Mouse (Mus musculus) liver, embryonic 16.5 days (tissue): ENCODE data around the gene Adgrl3. TPM values are rescaled to one million over a fixed set of nuclear protein-coding genes. Genes with fewer than 3 reads are reported as not detected.

Source experiments
- ATAC-seq: fragments of 200-750 bp; cut with Nextera tagmentation; 2 replicates; pipeline ENCODE4 v1.8.0; 2017; ENCODE audit warnings: low read depth, mild to moderate bottlenecking, moderate number of reproducible peaks, moderate library complexity
- H3K27ac ChIP-seq: fragments of 300-500 bp; sonication (generic); 2 replicates; pipeline ENCODE4 v1.5.1; 2014; ENCODE audit warnings: mild to moderate bottlenecking, low read length
- H3K27me3 ChIP-seq: fragments of 300-500 bp; sonication (generic); 2 replicates; pipeline ENCODE4 v1.6.1; 2014; ENCODE audit warnings: low read depth, low read length, mixed read lengths; ENCODE audit not compliant: control insufficient read depth, insufficient read depth
- H3K36me3 ChIP-seq: fragments of 300-500 bp; sonication (generic); 2 replicates; pipeline ENCODE4 v1.6.1; 2014; ENCODE audit warnings: mild to moderate bottlenecking; ENCODE audit not compliant: control insufficient read depth, insufficient read depth
- H3K4me1 ChIP-seq: fragments of 300-500 bp; sonication (generic); 2 replicates; pipeline ENCODE4 v1.6.1; 2014; ENCODE audit warnings: low read depth, low read length, mixed read lengths; ENCODE audit not compliant: control insufficient read depth
- H3K4me2 ChIP-seq: fragments of 300-500 bp; sonication (generic); 2 replicates; pipeline ENCODE4 v1.6.1; 2014; ENCODE audit warnings: low read depth, low read length, mixed read lengths
- H3K4me3 ChIP-seq: fragments of 300-500 bp; sonication (generic); 2 replicates; pipeline ENCODE4 v1.5.1; 2014; ENCODE audit warnings: low read depth, mild to moderate bottlenecking, low read length
- H3K9ac ChIP-seq: fragments of 300-500 bp; sonication (generic); 2 replicates; pipeline ENCODE4 v1.6.1; 2014; ENCODE audit warnings: low read depth, low read length
- H3K9me3 ChIP-seq: fragments of 300-500 bp; sonication (generic); replicated peaks from 2 replicates; pipeline ENCODE4 v1.6.1; 2016; ENCODE audit warnings: low read length; ENCODE audit not compliant: control insufficient read depth
- WGBS: fragments of 180-500 bp; shearing (Covaris S2); extraction: QIAGEN DNeasy Blood & Tissue Kit; methylation state at CpG from one replicate; pipeline ENCODE4 v1.1.7; 2014; ENCODE audit not compliant: insufficient replicate concordance; 5-methylcytosine and 5-hydroxymethylcytosine counted together
- polyA plus RNA-seq: library from polyadenylated mRNA; unstranded; fragments of >200 nt; fragmentation: Nextera tagmentation; extraction: Ambion mirVana; gene quantifications from 2 replicates; pipeline ENCODE4 v1.2.1, GENCODE M21; 2015

Adgrl3 gene
- polyA plus RNA-seq, 1 experiment from 2014 or later = 0.89 TPM

DNA sequence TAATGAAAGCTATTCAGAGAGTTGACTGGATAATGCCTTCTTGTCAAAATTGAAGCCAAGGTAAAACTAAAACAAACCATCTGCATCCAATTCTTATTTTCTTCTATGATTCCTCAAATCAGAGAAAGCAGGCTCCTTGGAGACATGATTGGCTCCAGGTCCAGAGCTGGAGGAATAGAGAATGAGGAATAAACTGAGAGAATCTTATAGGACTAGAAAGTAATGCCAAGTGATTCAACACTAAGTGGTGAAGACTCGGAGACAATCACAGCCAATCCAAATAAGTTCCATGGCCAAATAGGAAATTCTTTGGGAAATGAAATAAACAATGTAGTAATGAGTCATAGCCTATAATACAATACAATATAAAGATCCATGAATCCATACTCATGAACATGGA, 585.7 kb downstream of the Adgrl3 start:
- Histone ChIP-seq H3K27me3 (no peaks in the 10 kb centered on the region), H3K4me2 (no peak overlapping the region), H3K9me3 (no peaks in the 10 kb centered on the region), H3K4me3 (no peak overlapping the region), H3K9ac (no peak overlapping the region), H3K27ac (no peak overlapping the region), H3K36me3 (no peaks in the 10 kb centered on the region), H3K4me1 (no peaks in the 10 kb centered on the region)
- WGBS = 54% methylated on average over 1 of the region's 1 CpGs
- ATAC-seq = no peak

DNA sequence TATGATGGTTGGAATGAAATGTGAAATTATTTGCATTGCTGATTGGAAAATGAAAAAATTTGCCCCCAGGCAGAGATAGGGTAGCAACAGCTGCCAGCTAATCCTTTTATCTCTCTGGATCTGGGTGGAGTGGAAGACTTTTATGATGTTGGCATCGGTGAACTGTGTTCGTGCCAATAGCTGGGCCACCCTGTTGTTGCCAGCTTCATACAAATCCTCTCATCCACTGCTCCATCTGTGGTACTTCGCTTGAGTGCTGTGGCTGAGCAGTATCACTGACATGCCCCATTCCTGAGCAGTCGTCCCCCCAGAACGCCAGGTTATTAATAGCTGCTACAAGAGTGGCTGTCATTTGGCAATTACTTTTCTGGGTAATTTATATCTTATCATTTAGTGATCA, 590.3 kb downstream of the Adgrl3 start:
- ATAC-seq = no peak
- 72% methylated on average over 5 of the region's 5 CpGs for WGBS

DNA sequence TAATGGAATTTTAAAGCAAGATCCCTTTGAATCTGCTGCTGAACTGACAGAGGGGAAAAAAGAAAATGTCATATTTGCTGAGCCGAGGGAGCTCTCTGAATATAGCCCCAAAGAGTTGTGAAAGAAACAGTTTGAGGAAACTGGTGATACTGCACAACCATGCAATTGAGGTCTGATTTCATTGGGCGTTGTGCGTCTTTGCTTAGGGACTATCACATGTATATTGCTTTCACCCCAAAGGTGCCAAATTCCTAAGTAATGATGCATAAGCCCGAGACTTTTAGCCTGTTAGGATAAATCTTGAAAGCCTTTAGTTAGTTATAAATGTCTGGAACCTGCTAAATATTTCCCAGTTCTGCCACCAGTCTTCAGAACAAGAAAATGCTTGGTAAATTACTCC, 594.7 kb downstream of the Adgrl3 start:
- H3K4me1 ChIP-seq = no peaks in the 10 kb centered on the region
- no peaks in the 10 kb centered on the region for H3K9me3 ChIP-seq
- no peak overlapping the region for H3K27ac ChIP-seq
- 55% methylated on average over 4 of the region's 4 CpGs for WGBS
- no peaks in the 10 kb centered on the region for H3K27me3 ChIP-seq
- no peak for ATAC-seq
- H3K4me3 ChIP-seq = no peak overlapping the region
- H3K36me3 ChIP-seq = no peaks in the 10 kb centered on the region
- no peak overlapping the region for H3K9ac ChIP-seq
- no peak overlapping the region for H3K4me2 ChIP-seq

More for the DNA sequence above, 590.3 kb downstream of the Adgrl3 start:
- Histone ChIP-seq H3K27ac (no peak overlapping the region), H3K4me1 (no peaks in the 10 kb centered on the region), H3K9me3 (no peaks in the 10 kb centered on the region), H3K4me3 (no peak overlapping the region), H3K36me3 (no peaks in the 10 kb centered on the region), H3K9ac (no peak overlapping the region), H3K27me3 (no peaks in the 10 kb centered on the region), H3K4me2 (no peak overlapping the region)

- Histone ChIP-seq H3K36me3 (no peaks in the 10 kb centered on the region), H3K27ac (no peak overlapping the region), H3K9ac (no peak overlapping the region), H3K4me2 (no peak overlapping the region), H3K9me3 (no peaks in the 10 kb centered on the region), H3K27me3 (no peaks in the 10 kb centered on the region), H3K4me3 (no peak overlapping the region), H3K4me1 (no peaks in the 10 kb centered on the region)
- whole genome bisulfite sequencing = 42% methylated on average over 5 of the region's 5 CpGs
- no peak for ATAC-seq
These were observed 601.2 kb downstream of the Adgrl3 start for GRCm38 (mm10) chr5:81621106-81621505.

GRCm38 (mm10) chr5:81621715-81622114, 601.8 kb downstream of the Adgrl3 start:
- Histone ChIP-seq H3K4me2 (no peak overlapping the region), H3K27ac (no peak overlapping the region), H3K9me3 (no peaks in the 10 kb centered on the region), H3K4me3 (no peak overlapping the region), H3K9ac (no peak overlapping the region), H3K27me3 (no peaks in the 10 kb centered on the region), H3K4me1 (no peaks in the 10 kb centered on the region), H3K36me3 (no peaks in the 10 kb centered on the region)
- ATAC-seq = no peak
- 50% methylated on average over 3 of the region's 3 CpGs for WGBS

DNA sequence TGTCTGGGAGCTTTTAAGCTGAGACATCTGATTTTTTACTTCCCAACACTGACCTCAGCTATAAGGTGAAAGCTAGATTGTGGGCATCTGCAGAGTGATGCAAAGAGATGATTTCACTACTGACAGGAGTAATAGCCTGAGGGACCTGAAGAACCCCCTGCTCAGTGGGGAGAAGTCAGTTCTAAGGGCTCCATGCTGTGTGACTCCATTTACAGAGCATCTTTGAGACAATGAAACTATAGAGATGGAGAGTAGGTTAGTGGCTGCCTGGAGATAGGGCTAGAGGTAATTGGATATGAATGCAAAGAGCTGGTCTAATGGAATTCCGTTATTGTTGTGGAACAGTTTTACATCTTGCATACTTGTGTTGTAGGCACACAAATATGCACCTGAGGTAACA, 603.9 kb downstream of the Adgrl3 start:
- WGBS = 39% methylated on average over 1 of the region's 1 CpGs
- Histone ChIP-seq H3K9ac (no peak overlapping the region), H3K9me3 (no peaks in the 10 kb centered on the region), H3K27me3 (no peaks in the 10 kb centered on the region), H3K36me3 (no peaks in the 10 kb centered on the region), H3K4me1 (no peaks in the 10 kb centered on the region), H3K4me2 (no peak overlapping the region), H3K27ac (no peak overlapping the region), H3K4me3 (no peak overlapping the region)
- ATAC-seq = no peak

DNA sequence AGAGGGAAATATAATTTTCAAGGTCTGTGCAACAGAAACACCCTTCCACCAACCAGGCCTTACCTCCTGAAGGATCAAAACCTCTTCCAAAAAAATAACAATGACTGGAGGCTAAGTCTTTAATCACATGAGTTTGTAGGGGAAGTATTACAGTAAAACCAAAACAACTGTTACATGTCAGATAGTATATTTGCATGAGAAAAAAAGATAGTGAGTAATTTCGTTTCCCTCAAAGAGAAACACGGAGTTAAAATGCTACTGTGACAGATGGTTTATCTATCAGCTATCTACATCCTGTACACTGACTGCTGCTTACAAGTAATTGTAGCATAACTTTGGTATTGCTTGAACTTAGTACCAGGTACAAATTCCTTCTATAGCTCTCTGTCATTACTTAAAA, 616.2 kb downstream of the Adgrl3 start:
- Histone ChIP-seq H3K9ac (no peak overlapping the region), H3K9me3 (no peaks in the 10 kb centered on the region), H3K27ac (no peak overlapping the region), H3K4me2 (no peak overlapping the region), H3K27me3 (no peaks in the 10 kb centered on the region), H3K4me1 (no peaks in the 10 kb centered on the region), H3K36me3 (no peaks in the 10 kb centered on the region), H3K4me3 (no peak overlapping the region)
- no peak for ATAC-seq
- 32% methylated on average over 2 of the region's 2 CpGs for WGBS

DNA sequence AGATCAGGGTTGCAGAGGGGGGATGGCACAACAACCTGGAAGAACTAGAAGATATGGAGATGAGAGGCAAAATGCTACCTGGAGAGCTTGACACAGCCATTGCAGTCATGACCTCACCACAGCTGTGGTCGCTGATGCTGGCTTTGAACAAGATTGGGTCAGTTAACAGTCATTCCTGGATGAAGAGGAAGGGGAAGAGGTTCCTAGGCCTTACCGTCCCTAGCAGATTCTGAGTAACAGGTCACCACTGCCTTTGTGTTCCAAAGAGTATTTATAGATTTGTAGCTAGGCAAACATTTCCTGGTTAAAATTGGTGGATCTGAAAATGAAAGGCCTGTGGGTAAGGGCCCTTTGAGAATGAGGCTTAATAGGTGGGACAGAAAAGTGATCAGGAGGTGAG, 618.5 kb downstream of the Adgrl3 start:
- no peak overlapping the region for H3K4me2 ChIP-seq
- ATAC-seq = no peak
- H3K4me3 ChIP-seq = no peak overlapping the region
- H3K9me3 ChIP-seq = no peaks in the 10 kb centered on the region
- H3K36me3 ChIP-seq = no peaks in the 10 kb centered on the region
- no peak overlapping the region for H3K9ac ChIP-seq
- H3K27ac ChIP-seq = no peak overlapping the region
- no peaks in the 10 kb centered on the region for H3K27me3 ChIP-seq
- H3K4me1 ChIP-seq = no peaks in the 10 kb centered on the region
- WGBS = 47% methylated on average over 2 of the region's 2 CpGs

DNA sequence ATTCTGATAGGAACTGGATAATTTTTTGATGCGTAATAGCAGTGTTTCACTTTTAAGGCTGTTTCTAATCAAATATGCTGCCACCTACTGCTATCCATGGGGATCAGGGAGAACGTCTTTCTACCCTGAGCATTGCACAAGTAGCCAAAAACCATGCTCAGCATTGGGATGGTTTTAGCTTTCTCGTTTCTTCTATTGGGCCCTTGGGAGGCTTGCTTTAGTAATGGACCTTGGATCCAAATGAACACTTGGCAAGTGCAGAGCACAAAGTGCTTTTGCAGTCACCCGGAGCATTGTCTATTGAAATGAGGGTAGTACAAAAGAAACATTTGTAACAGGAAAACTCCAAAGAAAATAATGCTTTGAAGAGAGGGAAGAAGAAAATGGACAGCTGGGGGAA, 620.2 kb downstream of the Adgrl3 start:
- no peak overlapping the region for H3K9ac ChIP-seq
- H3K27ac ChIP-seq = no peak overlapping the region
- 56% methylated on average over 4 of the region's 4 CpGs for WGBS
- no peaks in the 10 kb centered on the region for H3K4me1 ChIP-seq
- ATAC-seq = no peak
- H3K4me3 ChIP-seq = no peak overlapping the region
- no peak overlapping the region for H3K4me2 ChIP-seq
- H3K9me3 ChIP-seq = no peaks in the 10 kb centered on the region
- H3K36me3 ChIP-seq = no peaks in the 10 kb centered on the region
- no peaks in the 10 kb centered on the region for H3K27me3 ChIP-seq

GRCm38 (mm10) chr5:81645557-81645956, 625.6 kb downstream of the Adgrl3 start:
- Histone ChIP-seq H3K4me3 (no peak overlapping the region), H3K27ac (no peak overlapping the region), H3K4me1 (no peaks in the 10 kb centered on the region), H3K9ac (no peak overlapping the region), H3K4me2 (no peak overlapping the region), H3K36me3 (no peaks in the 10 kb centered on the region), H3K9me3 (no peaks in the 10 kb centered on the region), H3K27me3 (no peaks in the 10 kb centered on the region)
- no peak for ATAC-seq
- WGBS = 59% methylated on average over 5 of the region's 5 CpGs
